Mouse (Mus musculus) left cerebral cortex, postnatal 25 days (tissue): Measurements from ENCODE around the gene Lypd6b. TPM values are rescaled to one million over a fixed set of nuclear protein-coding genes. Genes with fewer than 3 reads are reported as not detected.

Source experiments
- DNase-seq, 2 experiments: peaks; one replicate each; pipeline ENCODE4 v3.0.0; 2022; ENCODE audit warnings: low spot score in 2 of 2, mixed read lengths in 1 of 2
- intact Hi-C: fragments of 180-260 bp; cut with DNase I; formaldehyde crosslinking; loops from one replicate; pipeline ENCODE4 v1.15.1; 2025
- total RNA-seq, 2 experiments: library from RNA; stranded (reverse); gene quantifications; 2 replicates each; pipeline ENCODE4 v1.2.3; 2021

The Lypd6b gene
- 1 to 10 TPM; 8.1 to 8.6 TPM for total RNA-seq

- DNase-seq = no peak
- intact Hi-C loops = loop anchor here (5.0 kb wide), 1 partner anchor 280 kb away; the partner anchor contains the start of gene Lypd6
Measured at GRCm38 (mm10) chr2:49787376-49788050, at the start of gene Lypd6b. TSS of gene Lypd6b (plus strand) at chr2:49787688.

- intact Hi-C loops = loop anchor here (10.0 kb wide), 1 partner anchor 824 kb away; no protein-coding TSS in a partner anchor
Measured at GRCm38 (mm10) chr2:49739046-49739445, 48.4 kb upstream of the Lypd6b start.

GRCm38 (mm10) chr2:49741026-49741425 lies 46.5 kb upstream of the Lypd6b start:
- intact Hi-C loops = no loop called here
- no peak for DNase-seq

More at GRCm38 (mm10) chr2:49739046-49739445, 48.4 kb upstream of the Lypd6b start:
- DNase-seq = no peak

GRCm38 (mm10) chr2:49741895-49742734 lies 45.4 kb upstream of the Lypd6b start:
- intact Hi-C loops = no loop called here
- DNase-seq = peak in 1 of 2 experiments; percentile 72

- intact Hi-C loops = no loop called here
- DNase-seq = peak in 1 of 2 experiments; percentile 52
Measured at GRCm38 (mm10) chr2:49742919-49743318, 44.6 kb upstream of the Lypd6b start.

GRCm38 (mm10) chr2:49743775-49744174 lies 43.7 kb upstream of the Lypd6b start:
- no peak for DNase-seq
- intact Hi-C loops = no loop called here

- no peak for DNase-seq
- intact Hi-C loops = no loop called here
Measured at GRCm38 (mm10) chr2:49744251-49745093, 43.0 kb upstream of the Lypd6b start.

GRCm38 (mm10) chr2:49745094-49745781 lies 42.2 kb upstream of the Lypd6b start:
- intact Hi-C loops = no loop called here
- DNase-seq = no peak

- DNase-seq = no peak
- intact Hi-C loops = no loop called here
Measured at GRCm38 (mm10) chr2:49746947-49747346, 40.5 kb upstream of the Lypd6b start.

GRCm38 (mm10) chr2:49747670-49748069 lies 39.8 kb upstream of the Lypd6b start:
- no peak for DNase-seq
- intact Hi-C loops = no loop called here

- intact Hi-C loops = no loop called here
- peak in 1 of 2 experiments; percentile 73 for DNase-seq
Measured at GRCm38 (mm10) chr2:49748628-49749342, 38.7 kb upstream of the Lypd6b start.

- intact Hi-C loops = no loop called here
- DNase-seq = peak in 1 of 2 experiments; percentile 48
Measured at GRCm38 (mm10) chr2:49749730-49750576, 37.5 kb upstream of the Lypd6b start.

- peak in 1 of 2 experiments; percentile 64 for DNase-seq
- intact Hi-C loops = no loop called here
Measured at GRCm38 (mm10) chr2:49751544-49752210, 35.8 kb upstream of the Lypd6b start.

GRCm38 (mm10) chr2:49752211-49752607 lies 35.3 kb upstream of the Lypd6b start:
- DNase-seq = no peak

GRCm38 (mm10) chr2:49753062-49753461 lies 34.4 kb upstream of the Lypd6b start:
- no peak for DNase-seq
- intact Hi-C loops = no loop called here

More at GRCm38 (mm10) chr2:49752211-49752607, 35.3 kb upstream of the Lypd6b start:
- intact Hi-C loops = no loop called here

GRCm38 (mm10) chr2:49755054-49755453 lies 32.4 kb upstream of the Lypd6b start:
- intact Hi-C loops = no loop called here
- DNase-seq = peak; percentile 54 to 80

GRCm38 (mm10) chr2:49757616-49758015 lies 29.9 kb upstream of the Lypd6b start:
- intact Hi-C loops = no loop called here
- DNase-seq = no peak
